Mouse (Mus musculus): Measurements from ENCODE around the gene H2-T22.

GRCm38 (mm10) chr17:35999356-35999755 lies 43.2 kb downstream of the H2-T22 start:
- no peak for TF ChIP-seq POLR2A (IDR thresholded peaks at IDR 0.05; ENCODE audit: insufficient read depth, low read depth, low read length)
- no peak for TF ChIP-seq CTCF (IDR thresholded peaks at IDR 0.05; ENCODE audit: insufficient read depth, low read depth, low read length)

All from olfactory bulb, adult 2 months (tissue).